Mouse (Mus musculus) left cerebral cortex, adult 2 months (tissue): ENCODE measurements around the gene Itfg2. TPM values are rescaled to one million over a fixed set of nuclear protein-coding genes. Genes with fewer than 3 reads are reported as not detected.

Experiments
- DNase-seq, 2 experiments: peaks; one replicate each; pipeline ENCODE4 v3.0.0; 2021 to 2022; ENCODE audit warnings: low spot score in 2 of 2, mixed read lengths in 1 of 2; ENCODE audit errors: extremely low spot score in 1 of 2
- H3K27ac ChIP-seq: fragments of 200-600 bp; 2 replicates; pipeline ENCODE4 v1.8.1; 2022
- H3K4me3 ChIP-seq: fragments of 200-600 bp; 2 replicates; pipeline ENCODE4 v1.8.1; 2022
- CTCF ChIP-seq: fragments of 200-600 bp; IDR thresholded peaks from 2 replicates; pipeline ENCODE4 v1.8.1; 2022; ENCODE audit warnings: antibody characterized with exemption, mild to moderate bottlenecking, moderate library complexity
- intact Hi-C: fragments of 180-260 bp; cut with DNase I; formaldehyde crosslinking; loops from one replicate; pipeline ENCODE4 v1.15.1; 2025
- long read RNA-seq, 2 experiments: library from polyadenylated mRNA; stranded (forward); transcript quantifications; one replicate each; pipeline ENCODE4 v2.0.0; 2021; ENCODE audit warnings: borderline mapping rate in 2 of 2
- total RNA-seq, 2 experiments: library from RNA; stranded (reverse); gene quantifications; 2 replicates each; pipeline ENCODE4 v1.2.3; 2021

Gene Itfg2
- total RNA-seq = 10 to 100 TPM; 34.8 to 36.0 TPM
- long read RNA-seq, experiment 1, transcript Itfg2-201 (12 exons, 2,320 nt) = major isoform, 12 of 25 reads
- long read RNA-seq, experiment 1, partial matches to known transcripts = 0 of 25 reads
- long read RNA-seq, experiment 1, other reads (novel, unspliced or antisense) = 10 of 25 reads
- long read RNA-seq, experiment 2, transcript Itfg2-201 (12 exons, 2,320 nt) = major isoform, 23 of 32 reads
- long read RNA-seq, experiment 2, partial matches to known transcripts = 0 of 32 reads
- long read RNA-seq, experiment 2, other reads (novel, unspliced or antisense) = 7 of 32 reads

- Histone ChIP-seq H3K4me3 (peak within 1 kb of the TSS; percentile 68), H3K27ac (peak within 1 kb of the TSS; percentile 100)
- DNase-seq = peak; percentile 94 to 95
- intact Hi-C loops = no loop called here
- no peak for TF ChIP-seq CTCF
Measured at GRCm38 (mm10) chr6:128424269-128425019, at the start of gene Itfg2. Gene Itfg2, minus strand, starts transcription at chr6:128424931.

- intact Hi-C loops = no loop called here
- no peak for TF ChIP-seq CTCF
Measured at GRCm38 (mm10) chr6:128474112-128474511, 49.4 kb upstream of the Itfg2 start.

GRCm38 (mm10) chr6:128469451-128469850, 44.7 kb upstream of the Itfg2 start:
- no peak for DNase-seq
- TF ChIP-seq CTCF = peak; percentile 6
- intact Hi-C loops = no loop called here
- no peak overlapping the region for H3K27ac ChIP-seq
- no peak overlapping the region for H3K4me3 ChIP-seq

More at GRCm38 (mm10) chr6:128474112-128474511, 49.4 kb upstream of the Itfg2 start:
- no peak for DNase-seq
- H3K27ac ChIP-seq = no peak overlapping the region
- no peak overlapping the region for H3K4me3 ChIP-seq

GRCm38 (mm10) chr6:128467298-128467697, 42.6 kb upstream of the Itfg2 start:
- H3K4me3 ChIP-seq = no peak overlapping the region
- DNase-seq = no peak
- intact Hi-C loops = no loop called here

GRCm38 (mm10) chr6:128466563-128466962, 41.8 kb upstream of the Itfg2 start:
- H3K27ac ChIP-seq = no peak overlapping the region
- no peak for DNase-seq
- H3K4me3 ChIP-seq = no peak overlapping the region
- intact Hi-C loops = no loop called here
- TF ChIP-seq CTCF = no peak

More at GRCm38 (mm10) chr6:128467298-128467697, 42.6 kb upstream of the Itfg2 start:
- no peak overlapping the region for H3K27ac ChIP-seq
- TF ChIP-seq CTCF = peak; percentile 33; the same call in 1 of the 2 replicates

- no peak overlapping the region for H3K27ac ChIP-seq
- DNase-seq = no peak
- intact Hi-C loops = no loop called here
- TF ChIP-seq CTCF = no peak
- no peak overlapping the region for H3K4me3 ChIP-seq
Measured at GRCm38 (mm10) chr6:128466043-128466442, 41.3 kb upstream of the Itfg2 start.

- no peak for DNase-seq
- no peak for TF ChIP-seq CTCF
- intact Hi-C loops = no loop called here
- H3K27ac ChIP-seq = no peak overlapping the region
- H3K4me3 ChIP-seq = no peak overlapping the region
Measured at GRCm38 (mm10) chr6:128464996-128465395, 40.3 kb upstream of the Itfg2 start.

GRCm38 (mm10) chr6:128461606-128462005, 36.9 kb upstream of the Itfg2 start:
- no peak for TF ChIP-seq CTCF
- intact Hi-C loops = no loop called here
- no peak overlapping the region for H3K27ac ChIP-seq
- no peak for DNase-seq
- H3K4me3 ChIP-seq = no peak overlapping the region

- TF ChIP-seq CTCF = no peak
- Histone ChIP-seq H3K4me3 (no peak overlapping the region), H3K27ac (no peak overlapping the region)
- no peak for DNase-seq
- intact Hi-C loops = no loop called here
Measured at GRCm38 (mm10) chr6:128460729-128461503, 36.2 kb upstream of the Itfg2 start.

- no peak for DNase-seq
- TF ChIP-seq CTCF = no peak
- Histone ChIP-seq H3K4me3 (no peak overlapping the region), H3K27ac (no peak overlapping the region)
- intact Hi-C loops = no loop called here
Measured at GRCm38 (mm10) chr6:128460321-128460720, 35.6 kb upstream of the Itfg2 start.

- no peak for DNase-seq
- Histone ChIP-seq H3K27ac (no peak overlapping the region), H3K4me3 (no peak overlapping the region)
- intact Hi-C loops = no loop called here
- TF ChIP-seq CTCF = no peak
Measured at GRCm38 (mm10) chr6:128457186-128457585, 32.5 kb upstream of the Itfg2 start.
